Mouse (Mus musculus) gastrocnemius, postnatal 25 days (tissue): ENCODE measurements around the gene Kpna6. TPM values are rescaled to one million over a fixed set of nuclear protein-coding genes. Genes with fewer than 3 reads are reported as not detected.

Source experiments
- DNase-seq: peaks from one replicate; pipeline ENCODE4 v3.0.0; 2022
- microRNA-seq, 2 experiments: library from miRNA; unstranded; fragments of <30 nt; microRNA quantifications; one replicate each; pipeline ENCODE4 v1.2.0; 2021; ENCODE audit warnings: borderline replicate concordance in 2 of 2
- total RNA-seq, 2 experiments: library from RNA; stranded (reverse); gene quantifications; 1 replicate in 1 of 2; 2 replicates in 1 of 2; pipeline ENCODE4 v1.2.3; 2021

Kpna6 gene
- total RNA-seq, 2 experiments from 2014 or later = 64.6 to 77.1 TPM

DNA sequence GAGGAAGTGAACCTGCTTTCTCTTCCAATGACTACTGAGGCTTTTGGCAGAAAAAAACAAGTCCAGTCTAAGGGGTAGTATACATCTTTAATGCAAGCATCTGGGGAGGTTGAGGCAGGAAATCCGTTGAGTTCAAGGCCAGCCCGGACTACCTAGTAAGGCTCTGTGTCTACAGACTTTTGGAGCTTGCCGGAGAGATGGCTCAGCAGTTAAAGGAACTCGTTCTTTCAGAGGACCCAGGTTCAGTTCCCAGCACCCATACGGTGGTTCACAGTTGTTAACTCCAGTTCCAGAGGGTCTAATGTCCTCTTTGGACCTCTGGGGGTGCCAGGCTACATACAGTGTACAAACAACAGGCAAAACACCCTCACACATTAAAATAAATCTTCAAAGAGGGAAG, 54.5 kb downstream of the Kpna6 start:
- DNase-seq = no peak

DNA sequence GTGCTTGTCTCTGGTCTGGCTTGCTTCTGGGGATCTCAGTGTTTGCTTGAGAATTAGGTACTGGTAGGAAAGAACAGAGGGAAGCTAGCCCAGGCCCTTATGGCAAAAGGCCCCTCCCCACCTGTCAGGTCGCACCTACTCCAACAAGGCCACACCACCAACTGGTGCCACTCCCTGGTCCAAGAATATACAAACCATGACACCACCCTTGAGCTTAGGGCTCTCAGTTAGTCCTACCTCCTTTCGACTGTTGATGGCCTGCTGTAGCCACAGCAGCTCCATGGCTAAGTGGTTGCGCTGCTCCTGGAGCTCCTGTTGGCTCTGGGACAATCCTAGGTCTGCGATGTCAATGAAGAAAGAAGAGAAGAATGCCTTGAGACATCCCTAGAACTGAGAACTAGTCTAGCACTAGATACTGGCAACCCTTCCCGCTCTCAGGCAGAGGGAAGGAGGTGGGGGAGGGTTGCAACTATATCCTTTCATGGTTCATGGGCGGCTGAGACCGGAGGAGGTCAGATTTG, 55.4 kb downstream of the Kpna6 start:
- no peak for DNase-seq

DNA sequence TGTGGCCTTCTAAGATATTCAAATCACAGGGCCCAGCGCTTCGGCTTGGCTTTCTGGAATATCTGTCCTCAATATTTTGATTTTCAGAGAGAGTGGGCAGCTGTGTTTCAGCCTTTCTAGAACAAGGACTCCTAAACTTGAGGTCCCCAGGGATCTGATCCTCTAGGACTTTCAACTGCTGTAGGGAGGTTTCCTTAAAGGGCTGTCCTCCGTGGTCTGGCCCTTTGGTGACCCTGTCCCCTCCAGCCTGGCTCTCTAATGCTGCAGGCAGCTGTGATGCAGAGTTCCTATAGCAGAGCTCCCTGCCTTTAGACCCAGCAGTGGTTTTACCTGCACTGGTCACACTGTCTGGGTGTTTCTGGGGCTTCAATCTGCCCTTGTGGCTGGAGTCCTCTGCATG, 55.9 kb downstream of the Kpna6 start:
- no peak for DNase-seq

DNA sequence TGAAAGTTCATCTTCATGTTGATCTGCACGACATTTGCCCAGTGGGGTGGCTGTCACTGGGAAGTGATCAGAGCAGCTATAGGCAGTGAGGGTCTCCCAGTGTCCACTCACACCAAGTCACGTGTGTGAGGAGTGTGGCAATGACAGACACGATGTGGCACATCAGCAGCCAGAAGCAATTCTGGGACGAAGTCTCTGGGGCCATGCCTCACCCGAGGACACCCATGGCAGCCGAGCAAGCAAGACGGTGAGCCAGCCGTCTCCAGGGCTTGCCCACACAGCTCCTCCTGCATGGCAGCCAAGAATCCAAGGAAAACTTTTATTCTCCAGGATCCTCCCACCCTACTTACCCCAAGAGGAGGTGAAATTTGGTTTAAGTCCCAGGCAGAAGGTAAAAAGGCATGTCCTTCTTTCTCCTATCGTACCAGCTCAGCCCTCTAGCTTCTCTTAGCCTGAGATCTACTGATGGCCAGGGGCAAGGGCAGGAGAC, 56.7 kb downstream of the Kpna6 start:
- no peak for DNase-seq

DNA sequence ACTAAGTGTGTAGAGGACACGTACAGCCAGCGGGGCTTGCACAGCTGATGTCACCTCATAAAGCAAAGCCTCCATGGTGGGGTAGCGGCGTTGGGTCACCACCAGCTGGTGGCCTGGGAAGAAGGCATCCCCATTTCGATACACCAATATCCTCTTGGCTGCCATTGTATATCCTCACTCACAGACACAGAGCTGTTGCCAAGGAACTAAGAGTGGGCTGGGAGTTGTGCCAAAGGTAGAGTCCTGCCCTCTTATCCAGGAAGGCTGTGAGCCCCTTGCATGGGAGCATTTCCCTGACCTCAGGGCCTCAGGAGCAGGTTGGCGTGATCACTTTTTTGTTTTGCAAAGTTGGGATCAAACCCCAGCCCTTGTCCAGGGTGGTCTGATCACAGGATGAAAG, 58.5 kb downstream of the Kpna6 start, which contains the start of gene Dcdc2b:
Dcdc2b (minus strand) TSS at position 165 of the 400 bp plus-strand sequence.
- DNase-seq = no peak

DNA sequence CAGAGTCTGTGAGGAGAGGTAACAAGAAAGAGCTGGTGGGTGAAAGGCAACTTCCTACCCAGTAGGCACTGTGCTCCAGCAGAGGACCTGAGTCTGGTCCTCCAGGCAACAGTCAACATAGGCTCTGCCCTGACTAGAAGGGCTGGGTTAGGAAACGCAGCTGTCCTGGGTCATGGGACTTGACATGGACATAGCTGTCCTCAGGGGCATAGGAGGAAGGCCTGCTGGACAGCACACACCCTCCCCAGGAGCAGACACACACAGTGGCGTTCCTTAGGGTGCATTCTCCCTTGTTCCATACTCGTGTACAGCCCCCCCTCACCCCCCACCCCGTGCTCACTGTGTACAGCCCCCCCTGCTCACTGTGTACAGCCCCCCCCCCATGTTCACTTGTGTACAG, 62.1 kb downstream of the Kpna6 start:
- no peak for DNase-seq

DNA sequence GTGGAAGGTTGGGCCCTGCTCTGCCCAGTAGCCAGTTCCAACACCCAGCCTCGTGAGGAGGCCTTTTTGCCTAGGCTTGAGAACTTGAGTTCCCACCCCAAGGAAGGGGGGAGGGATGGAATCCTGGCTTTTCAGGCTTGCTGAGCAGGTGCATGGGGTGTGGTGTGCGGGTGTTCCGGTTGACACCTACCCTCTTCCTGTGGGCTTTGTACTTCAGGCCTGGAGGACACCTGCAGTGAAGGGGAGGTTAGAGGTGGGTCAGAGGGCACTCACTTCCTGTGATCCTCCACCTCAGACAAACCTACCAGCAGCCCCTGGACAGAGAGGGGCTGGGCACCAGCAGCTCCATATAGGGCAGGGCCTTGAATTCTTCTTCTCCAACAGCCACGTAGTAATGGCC, 62.5 kb downstream of the Kpna6 start:
- DNase-seq = no peak

DNA sequence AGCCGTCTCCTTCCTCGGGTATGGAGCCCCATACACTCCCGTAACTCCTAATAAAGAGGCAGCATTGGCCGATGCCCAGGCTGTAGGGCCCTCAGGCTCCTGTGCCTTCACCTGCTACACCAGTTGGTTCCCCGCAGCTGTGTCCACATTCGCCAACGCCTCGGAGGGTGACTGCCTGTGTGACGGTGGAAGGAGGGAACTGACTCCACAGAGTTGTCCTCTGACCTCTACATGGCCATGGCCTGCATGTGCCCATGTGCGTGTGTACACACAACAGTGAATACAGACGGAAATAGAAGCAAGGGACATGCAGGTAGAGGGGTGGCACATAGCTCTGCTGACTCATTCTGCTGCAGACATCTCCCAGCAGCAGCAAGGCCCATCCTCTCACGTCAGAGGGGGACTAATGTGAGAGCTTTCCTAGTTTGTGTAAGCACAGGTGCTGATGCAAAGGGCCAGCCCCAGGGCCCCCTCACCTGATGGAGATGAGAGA, 63.4 kb downstream of the Kpna6 start:
- no peak for DNase-seq

DNA sequence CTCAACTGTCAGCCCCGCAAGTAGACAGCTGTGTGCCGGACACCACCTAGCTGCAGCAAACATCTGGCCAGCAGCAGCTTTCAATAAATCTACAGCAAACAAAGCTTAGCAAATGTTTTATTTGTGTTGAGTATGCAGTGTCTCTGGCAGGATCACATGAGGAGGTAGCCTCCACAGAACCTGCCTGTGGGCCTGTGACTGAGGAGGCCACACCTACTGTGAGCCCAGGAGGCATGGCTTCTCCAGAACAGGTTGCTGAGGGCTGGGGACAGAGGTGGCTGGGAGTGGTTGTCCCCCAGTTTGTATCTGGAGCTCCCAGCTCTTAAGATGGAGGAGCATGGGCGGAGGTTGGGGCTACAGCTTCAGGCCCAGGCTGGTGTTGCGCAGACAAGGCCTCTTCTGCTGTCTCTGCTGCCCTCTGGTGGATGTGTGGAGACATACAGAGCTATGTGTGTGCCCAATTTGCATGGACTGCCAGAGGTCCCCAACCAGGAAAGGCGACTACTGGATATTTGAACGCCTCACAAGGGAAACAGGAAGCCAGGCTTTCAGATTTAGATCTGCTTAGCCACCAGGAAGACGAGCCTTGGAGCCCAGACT, 64.0 kb downstream of the Kpna6 start:
- DNase-seq = peak; percentile 60

DNA sequence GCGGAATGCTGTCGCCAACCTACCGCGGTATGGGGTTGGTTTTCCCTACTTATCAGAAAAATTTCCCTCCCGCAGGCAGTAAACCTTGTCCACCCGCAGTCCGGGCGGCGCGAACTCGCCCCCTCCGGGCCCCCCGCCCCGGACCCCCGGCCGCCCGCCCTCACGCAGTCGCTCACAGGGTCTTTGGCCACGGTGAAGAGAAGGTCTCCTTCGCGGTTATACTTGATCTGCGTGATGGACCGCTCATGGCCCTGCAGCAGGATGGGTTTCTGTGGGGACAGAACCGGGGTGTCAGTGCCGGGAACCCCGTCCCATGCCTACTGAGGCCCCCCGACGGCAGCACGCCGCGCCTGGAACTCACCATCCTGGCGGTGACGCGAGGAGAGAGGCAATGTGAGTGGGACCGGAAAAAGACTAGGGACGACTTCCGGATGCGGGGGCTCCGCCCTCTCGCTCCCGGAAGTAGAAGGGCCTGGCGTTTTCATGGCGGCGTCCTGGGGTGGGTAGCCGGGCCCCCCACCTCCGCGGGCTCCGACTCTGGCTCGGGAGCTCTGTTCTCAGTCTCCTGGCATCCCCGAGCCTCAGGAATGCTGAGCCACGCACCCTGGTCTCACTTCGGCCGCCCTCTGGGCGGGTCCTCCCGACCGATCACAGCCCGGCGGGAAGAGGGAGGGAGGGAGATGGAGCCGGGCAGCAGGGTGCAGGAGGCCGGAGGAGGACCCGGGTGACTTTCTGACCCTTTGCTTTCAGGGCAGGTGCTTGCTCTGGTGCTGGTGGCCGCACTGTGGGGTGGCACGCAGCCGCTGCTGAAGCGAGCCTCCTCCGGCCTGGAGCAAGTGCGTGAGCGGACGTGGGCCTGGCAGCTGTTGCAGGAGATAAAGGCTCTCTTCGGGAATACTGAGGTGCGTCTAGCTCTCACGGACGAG, 72.1 kb downstream of the Kpna6 start, which contains the start of the genes Eif3i and Tmem234:
Eif3i (minus strand) TSS at position 416 of the 926 bp plus-strand sequence.
Tmem234 (plus strand) TSS at position 436 of the 926 bp plus-strand sequence.
- peak; percentile 84 for DNase-seq

Small RNA genes lying within 50 kb of the gene (microRNA-seq; reads per million reads assigned to microRNA genes)
- gene Mir7016 = 0 reads per million in 2 experiments

Other genes with a start within 250 kb of the Kpna6 start
- gene Zbtb8b, start 231.9 kb downstream of the Kpna6 start, total RNA-seq = not detected
- gene Bsdc1, start 211.2 kb downstream of the Kpna6 start, total RNA-seq = 10 to 100 TPM; 25.6 to 26.9 TPM
- gene Tssk3, start 181.7 kb downstream of the Kpna6 start, total RNA-seq = not detected
- gene Fam229a, start 181.6 kb downstream of the Kpna6 start, total RNA-seq = not detected
- 1 to 10 TPM; 1.6 to 2.8 TPM for gene Marcksl1, start 159.2 kb downstream of the Kpna6 start, total RNA-seq
- gene Hdac1, start 130.1 kb downstream of the Kpna6 start, total RNA-seq = 1 to 10 TPM; 9.6 to 9.9 TPM
- under 1 TPM in 1 of 2 experiments, not detected in 1; 0.48 TPM for gene Lck, start 99.1 kb downstream of the Kpna6 start, total RNA-seq
- under 1 TPM in 1 of 2 experiments, not detected in 1; 0.31 TPM for gene Fam167b, start 94.2 kb downstream of the Kpna6 start, total RNA-seq
- 100 to 1,000 TPM; 116 to 129 TPM for gene Eif3i, start 72.1 kb downstream of the Kpna6 start, total RNA-seq
- gene Tmem234, start 72.1 kb downstream of the Kpna6 start, total RNA-seq = 10 to 100 TPM; 30.5 to 32.3 TPM
- gene Dcdc2b, start 58.5 kb downstream of the Kpna6 start, total RNA-seq = 1 to 10 TPM in 1 of 2 experiments, under 1 TPM in 1; 0.77 to 1.2 TPM
- gene Iqcc, start 53.7 kb downstream of the Kpna6 start, total RNA-seq = 10 to 100 TPM in 1 of 2 experiments, 1 to 10 TPM in 1; 8.1 to 11.1 TPM
- gene Ccdc28b, start 48.8 kb downstream of the Kpna6 start, total RNA-seq = 10 to 100 TPM; 52.4 to 59.8 TPM
- 10 to 100 TPM; 18.0 to 19.4 TPM for gene Txlna, start 31.7 kb downstream of the Kpna6 start, total RNA-seq
- 1 to 10 TPM; 3.5 to 4.7 TPM for gene Tmem39b, start 24.1 kb upstream of the Kpna6 start, total RNA-seq
- 10 to 100 TPM; 21.5 to 25.7 TPM for gene Khdrbs1, start 69.5 kb upstream of the Kpna6 start, total RNA-seq
- gene Ptp4a2, start 138.5 kb upstream of the Kpna6 start, total RNA-seq = 100 to 1,000 TPM; 556 to 584 TPM